Mouse (Mus musculus) thymus, adult 18-20 months (tissue): ENCODE measurements around the gene Srd5a3.

ENCODE experiments used
- DNase-seq, 2 experiments: peaks; one replicate each; pipeline ENCODE4 v3.0.0; 2022; ENCODE audit warnings: mixed read lengths in 2 of 2

Srd5a3 gene

GRCm38 (mm10) chr5:76194377-76194945 lies 54.4 kb downstream of the Srd5a3 start:
- DNase-seq: no peak

- DNase-seq: no peak
These were observed 59.3 kb downstream of the Srd5a3 start for GRCm38 (mm10) chr5:76199346-76199745.

GRCm38 (mm10) chr5:76203171-76203570 lies 63.1 kb downstream of the Srd5a3 start:
- DNase-seq: no peak
